Mouse (Mus musculus) liver, embryonic 16.5 days (tissue): ENCODE data around the gene Mgat4b. TPM values are rescaled to one million over a fixed set of nuclear protein-coding genes. Genes with fewer than 3 reads are reported as not detected.

Experiments used
- ATAC-seq: fragments of 200-750 bp; cut with Nextera tagmentation; 2 replicates; pipeline ENCODE4 v1.8.0; 2017; ENCODE audit warnings: low read depth, mild to moderate bottlenecking, moderate number of reproducible peaks, moderate library complexity
- H3K27ac ChIP-seq: fragments of 300-500 bp; sonication (generic); 2 replicates; pipeline ENCODE4 v1.5.1; 2014; ENCODE audit warnings: mild to moderate bottlenecking, low read length
- H3K27me3 ChIP-seq: fragments of 300-500 bp; sonication (generic); 2 replicates; pipeline ENCODE4 v1.6.1; 2014; ENCODE audit warnings: low read depth, low read length, mixed read lengths; ENCODE audit not compliant: control insufficient read depth, insufficient read depth
- H3K36me3 ChIP-seq: fragments of 300-500 bp; sonication (generic); 2 replicates; pipeline ENCODE4 v1.6.1; 2014; ENCODE audit warnings: mild to moderate bottlenecking; ENCODE audit not compliant: control insufficient read depth, insufficient read depth
- H3K4me1 ChIP-seq: fragments of 300-500 bp; sonication (generic); 2 replicates; pipeline ENCODE4 v1.6.1; 2014; ENCODE audit warnings: low read depth, low read length, mixed read lengths; ENCODE audit not compliant: control insufficient read depth
- H3K4me2 ChIP-seq: fragments of 300-500 bp; sonication (generic); 2 replicates; pipeline ENCODE4 v1.6.1; 2014; ENCODE audit warnings: low read depth, low read length, mixed read lengths
- H3K4me3 ChIP-seq: fragments of 300-500 bp; sonication (generic); 2 replicates; pipeline ENCODE4 v1.5.1; 2014; ENCODE audit warnings: low read depth, mild to moderate bottlenecking, low read length
- H3K9ac ChIP-seq: fragments of 300-500 bp; sonication (generic); 2 replicates; pipeline ENCODE4 v1.6.1; 2014; ENCODE audit warnings: low read depth, low read length
- H3K9me3 ChIP-seq: fragments of 300-500 bp; sonication (generic); replicated peaks from 2 replicates; pipeline ENCODE4 v1.6.1; 2016; ENCODE audit warnings: low read length; ENCODE audit not compliant: control insufficient read depth
- WGBS: fragments of 180-500 bp; shearing (Covaris S2); extraction: QIAGEN DNeasy Blood & Tissue Kit; methylation state at CpG from one replicate; pipeline ENCODE4 v1.1.7; 2014; ENCODE audit not compliant: insufficient replicate concordance; 5-methylcytosine and 5-hydroxymethylcytosine counted together
- polyA plus RNA-seq: library from polyadenylated mRNA; unstranded; fragments of >200 nt; fragmentation: Nextera tagmentation; extraction: Ambion mirVana; gene quantifications from 2 replicates; pipeline ENCODE4 v1.2.1, GENCODE M21; 2015

Mgat4b gene
- polyA plus RNA-seq, 1 experiment from 2014 or later: 3.1 TPM

- no peaks in the 10 kb centered on the region for H3K27me3 ChIP-seq
- H3K27ac ChIP-seq: no peak overlapping the region
- H3K9me3 ChIP-seq: no peaks in the 10 kb centered on the region
- H3K4me2 ChIP-seq: no peak overlapping the region
- no peaks in the 10 kb centered on the region for H3K4me1 ChIP-seq
- 0 out of 2 replicates have a peak, but pooled peaks cover 4% of the 10 kb centered on the region for H3K36me3 ChIP-seq
- no peak for ATAC-seq
- WGBS: 54% methylated on average over 3 of the region's 3 CpGs
- H3K9ac ChIP-seq: no peak overlapping the region
- H3K4me3 ChIP-seq: no peak overlapping the region
These were observed 41.5 kb downstream of the Mgat4b start for GRCm38 (mm10) chr11:50252166-50252565.

GRCm38 (mm10) chr11:50252684-50253265 lies 42.1 kb downstream of the Mgat4b start:
- Histone ChIP-seq H3K4me3 (no peak overlapping the region), H3K9ac (no peak overlapping the region), H3K9me3 (no peaks in the 10 kb centered on the region), H3K36me3 (peaks cover 5% of the 10 kb centered on the region), H3K4me2 (no peak overlapping the region), H3K27me3 (no peaks in the 10 kb centered on the region), H3K4me1 (no peaks in the 10 kb centered on the region), H3K27ac (no peak overlapping the region)
- WGBS: 68% methylated on average over 11 of the region's 11 CpGs
- ATAC-seq: no peak

- H3K27me3 ChIP-seq: no peaks in the 10 kb centered on the region
- ATAC-seq: no peak
- no peak overlapping the region for H3K27ac ChIP-seq
- H3K4me2 ChIP-seq: no peak overlapping the region
- no peak overlapping the region for H3K9ac ChIP-seq
- H3K36me3 ChIP-seq: peaks cover 12% of the 10 kb centered on the region
- 65% methylated on average over 1 of the region's 1 CpGs for WGBS
- no peaks in the 10 kb centered on the region for H3K9me3 ChIP-seq
- no peak overlapping the region for H3K4me3 ChIP-seq
- H3K4me1 ChIP-seq: no peaks in the 10 kb centered on the region
These were observed 42.7 kb downstream of the Mgat4b start for GRCm38 (mm10) chr11:50253393-50253792.

GRCm38 (mm10) chr11:50254010-50254580 lies 43.4 kb downstream of the Mgat4b start:
- no peak overlapping the region for H3K27ac ChIP-seq
- no peaks in the 10 kb centered on the region for H3K27me3 ChIP-seq
- no peak overlapping the region for H3K9ac ChIP-seq
- peaks cover 15% of the 10 kb centered on the region for H3K36me3 ChIP-seq
- no peaks in the 10 kb centered on the region for H3K9me3 ChIP-seq
- 84% methylated on average over 12 of the region's 12 CpGs for WGBS
- H3K4me2 ChIP-seq: no peak overlapping the region
- H3K4me3 ChIP-seq: no peak overlapping the region
- H3K4me1 ChIP-seq: no peaks in the 10 kb centered on the region
- no peak for ATAC-seq

- H3K9me3 ChIP-seq: no peaks in the 10 kb centered on the region
- H3K4me2 ChIP-seq: no peak overlapping the region
- H3K36me3 ChIP-seq: peaks cover 18% of the 10 kb centered on the region
- no peaks in the 10 kb centered on the region for H3K27me3 ChIP-seq
- WGBS: 55% methylated on average over 7 of the region's 7 CpGs
- H3K27ac ChIP-seq: no peak overlapping the region
- H3K4me1 ChIP-seq: no peaks in the 10 kb centered on the region
- no peak overlapping the region for H3K4me3 ChIP-seq
- no peak overlapping the region for H3K9ac ChIP-seq
- no peak for ATAC-seq
These were observed 45.9 kb downstream of the Mgat4b start for GRCm38 (mm10) chr11:50256615-50257014.

- WGBS: 79% methylated on average over 7 of the region's 7 CpGs
- peaks cover 31% of the 10 kb centered on the region for H3K36me3 ChIP-seq
These were observed 47.6 kb downstream of the Mgat4b start for GRCm38 (mm10) chr11:50258310-50258709.

GRCm38 (mm10) chr11:50262020-50262419 lies 51.3 kb downstream of the Mgat4b start:
- Histone ChIP-seq H3K9ac (no peak overlapping the region), H3K27ac (no peak overlapping the region), H3K9me3 (no peaks in the 10 kb centered on the region), H3K27me3 (no peaks in the 10 kb centered on the region), H3K4me2 (no peak overlapping the region), H3K4me1 (no peaks in the 10 kb centered on the region), H3K36me3 (peaks cover 45% of the 10 kb centered on the region), H3K4me3 (no peak overlapping the region)
- 74% methylated on average over 4 of the region's 4 CpGs for WGBS
- no peak for ATAC-seq

More at GRCm38 (mm10) chr11:50258310-50258709, 47.6 kb downstream of the Mgat4b start:
- ATAC-seq: no peak
- Histone ChIP-seq H3K9me3 (no peaks in the 10 kb centered on the region), H3K4me3 (no peak overlapping the region), H3K27me3 (no peaks in the 10 kb centered on the region), H3K27ac (no peak overlapping the region), H3K9ac (no peak overlapping the region), H3K4me2 (no peak overlapping the region), H3K4me1 (no peaks in the 10 kb centered on the region)

- Histone ChIP-seq H3K4me2 (no peak overlapping the region), H3K4me1 (no peaks in the 10 kb centered on the region), H3K9me3 (no peaks in the 10 kb centered on the region), H3K9ac (no peak overlapping the region), H3K27me3 (no peaks in the 10 kb centered on the region), H3K27ac (no peak overlapping the region), H3K36me3 (peaks cover 39% of the 10 kb centered on the region), H3K4me3 (no peak overlapping the region)
- 83% methylated on average over 3 of the region's 3 CpGs for WGBS
- no peak for ATAC-seq
These were observed 52.5 kb downstream of the Mgat4b start for GRCm38 (mm10) chr11:50263198-50263597.

GRCm38 (mm10) chr11:50265931-50266330 lies 55.2 kb downstream of the Mgat4b start:
- Histone ChIP-seq H3K27ac (no peak overlapping the region), H3K27me3 (no peaks in the 10 kb centered on the region), H3K9me3 (no peaks in the 10 kb centered on the region), H3K36me3 (peaks cover 31% of the 10 kb centered on the region), H3K4me1 (no peaks in the 10 kb centered on the region), H3K4me3 (no peak overlapping the region), H3K9ac (no peak overlapping the region), H3K4me2 (no peak overlapping the region)
- ATAC-seq: no peak
- WGBS: 75% methylated on average over 8 of the region's 8 CpGs
